Mouse (Mus musculus) MEL (cell line): ENCODE results near the gene Prlh.

Experiments used
- EP300 ChIP-seq, 2 experiments: IDR thresholded peaks; 2 replicates each; pipeline ENCODE4 v1.6.1; 2011; ENCODE audit warnings: improper control_type of control experiment in 2 of 2, low read length in 2 of 2, low read depth in 1 of 2, mild to moderate bottlenecking in 1 of 2
- GATA1 ChIP-seq: IDR thresholded peaks from 2 replicates; pipeline ENCODE4 v1.6.1; 2011; ENCODE audit warnings: low read depth, low read length, improper control_type of control experiment
- RCOR1 ChIP-seq: IDR thresholded peaks from 2 replicates; pipeline ENCODE4 v1.6.1; 2012; ENCODE audit warnings: low read depth, mild to moderate bottlenecking, inconsistent platforms, low read length, improper control_type of control experiment
- ZC3H11A ChIP-seq: IDR thresholded peaks from 2 replicates; pipeline ENCODE4 v1.6.1; 2012; ENCODE audit warnings: low read depth, mild to moderate bottlenecking, inconsistent platforms, low read length, improper control_type of control experiment
- ZMIZ1 ChIP-seq: IDR thresholded peaks from 2 replicates; pipeline ENCODE4 v1.6.1; 2012; ENCODE audit warnings: low read depth, mild to moderate bottlenecking, inconsistent platforms, low read length, improper control_type of control experiment, moderate library complexity

- TF ChIP-seq ZMIZ1 (no peak), EP300 (IDR thresholded peaks at IDR 0.05; ENCODE audit: low read depth in 1 of 2, low read length in 2 of 2) (no peak), RCOR1 (no peak), ZC3H11A (peak; percentile 21; the same call in 1 of the 2 replicates), GATA1 (no peak)
These were observed 46.6 kb upstream of the Prlh start for GRCm38 (mm10) chr1:90906357-90906756.
